ENCODE assay signal across 25 mouse cellular contexts in genomic region chr2:174708587-174708986, GRCm38 (mm10). TPM values are rescaled to one million over a fixed set of nuclear protein-coding genes. Genes with fewer than 3 reads are reported as not detected.
DNase-seq lines count a peak whose midpoint lies in the region; ATAC-seq and TF ChIP-seq lines count a peak whose summit lies in the region.
"Had no signal": no experiment of that assay in that cellular context is flagged by ENCODE, and none has a peak within 500 bp of the region (broad histone marks: within the 10 kb centered on the region; RNA-seq: fewer than 3 reads in every experiment).

No protein-coding gene starts in this region.

- no peak overlapping the region for H3K27ac ChIP-seq in left cerebral cortex, adult 2 months
- no peak overlapping the region for H3K27ac ChIP-seq in limb, embryonic 10.5 days
- H3K27ac ChIP-seq in stomach, postnatal 0 days (replicated peaks) = no peak overlapping the region
- H3K27ac ChIP-seq: embryonic facial prominence, embryonic 13.5 days; limb, embryonic 12.5 days; liver, embryonic 15.5 days; midbrain, embryonic 13.5 days had no signal

- no peak overlapping the region for H3K9ac ChIP-seq in stomach, postnatal 0 days (ENCODE audit: low read length)
- H3K9ac ChIP-seq: embryonic facial prominence, embryonic 13.5 days; limb, embryonic 12.5 days; liver, embryonic 15.5 days; lung, embryonic 14.5 days; midbrain, embryonic 13.5 days had no signal

- H3K27me3 ChIP-seq in limb, embryonic 10.5 days (ENCODE audit: low read depth, poor library complexity, severe bottlenecking) = no peaks in the 10 kb centered on the region
- H3K27me3 ChIP-seq in stomach, postnatal 0 days (ENCODE audit: control insufficient read depth, insufficient read depth, low read length) = no peaks in the 10 kb centered on the region
- H3K27me3 ChIP-seq: embryonic facial prominence, embryonic 13.5 days; limb, embryonic 12.5 days; liver, embryonic 15.5 days; megakaryocyte, embryonic 14.5 days; midbrain, embryonic 13.5 days had no signal

- H3K4me1 ChIP-seq in limb, embryonic 10.5 days = no peaks in the 10 kb centered on the region
- H3K4me1 ChIP-seq in stomach, postnatal 0 days (replicated peaks; ENCODE audit: control insufficient read depth, insufficient read depth) = no peaks in the 10 kb centered on the region
- H3K4me1 ChIP-seq: embryonic facial prominence, embryonic 13.5 days; limb, embryonic 12.5 days; liver, embryonic 15.5 days; megakaryocyte, embryonic 14.5 days; midbrain, embryonic 13.5 days had no signal

- no peaks in the 10 kb centered on the region for H3K36me3 ChIP-seq in limb, embryonic 10.5 days
- no peaks in the 10 kb centered on the region for H3K36me3 ChIP-seq in stomach, postnatal 0 days (ENCODE audit: control insufficient read depth, insufficient read depth, low read length)
- H3K36me3 ChIP-seq: embryonic facial prominence, embryonic 13.5 days; G1E; limb, embryonic 12.5 days; liver, embryonic 15.5 days; midbrain, embryonic 13.5 days had no signal

- 84% methylated on average over 4 of the region's 4 CpGs for WGBS in limb, embryonic 10.5 days
- WGBS in stomach, postnatal 0 days = 79% methylated on average over 4 of the region's 4 CpGs

- no peaks in the 10 kb centered on the region for H3K9me3 ChIP-seq in limb, embryonic 10.5 days (replicated peaks)
- no peaks in the 10 kb centered on the region for H3K9me3 ChIP-seq in stomach, postnatal 0 days (ENCODE audit: control insufficient read depth, low read length)
- H3K9me3 ChIP-seq: embryonic facial prominence, embryonic 13.5 days; limb, embryonic 12.5 days; liver, embryonic 15.5 days; megakaryocyte, embryonic 14.5 days; midbrain, embryonic 13.5 days had no signal

- TF ChIP-seq CTCF in left cerebral cortex, adult 2 months (IDR thresholded peaks at IDR 0.05) = peak; percentile 3; the same call in 1 of the 2 replicates
- TF ChIP-seq CTCF in stomach, postnatal 0 days (IDR thresholded peaks at IDR 0.05; ENCODE audit: low read depth) = 0 out of 2 replicates have a peak, but pooled peaks have one; percentile 9

- no peak for TF ChIP-seq EP300 in stomach, postnatal 0 days (optimal IDR thresholded peaks at IDR 0.05)

- DNase-seq in heart, adult 11 months = peak; percentile 76
- no peak for DNase-seq in heart, postnatal 4 days
- no peak for DNase-seq in left cerebral cortex, adult 2 months (ENCODE audit: extremely low spot score in 1 of 2, low spot score in 2 of 2)
- DNase-seq in left cerebral cortex, postnatal 4 days = no peak
- peak; percentile 23 for DNase-seq in limb, embryonic 10.5 days (ENCODE audit: low spot score)
- DNase-seq in stomach, postnatal 0 days (ENCODE audit: low spot score) = no peak
- no peak for DNase-seq in urinary bladder, postnatal 14 days (ENCODE audit: low spot score)
- DNase-seq: adrenal gland, adult 8-10 months; cerebellum, adult 9-10 months; gastrocnemius, postnatal 10 days; heart, postnatal 14 days; kidney, adult 11 months; kidney, postnatal 25 days; layer of hippocampus, postnatal 36 days; lung, embryonic 14.5 days; lung, postnatal 36 days; thymus, postnatal 14 days had no signal

- no peak overlapping the region for H3K4me3 ChIP-seq in left cerebral cortex, adult 2 months
- no peak overlapping the region for H3K4me3 ChIP-seq in limb, embryonic 10.5 days
- no peak overlapping the region for H3K4me3 ChIP-seq in stomach, postnatal 0 days (ENCODE audit: low read depth, low read length)
- H3K4me3 ChIP-seq: embryonic facial prominence, embryonic 13.5 days; limb, embryonic 12.5 days; liver, embryonic 15.5 days; megakaryocyte, embryonic 14.5 days; midbrain, embryonic 13.5 days had no signal

- no peak for ATAC-seq in stomach, postnatal 0 days (ENCODE audit: low FRiP score, low TSS enrichment)
- ATAC-seq: midbrain, embryonic 13.5 days had no signal

- intact Hi-C loops in left cerebral cortex, adult 2 months (cut with DNase I) = no loop called here
- intact Hi-C loops in left cerebral cortex, postnatal 4 days (cut with DNase I) = no loop called here

- no peak overlapping the region for H3K4me2 ChIP-seq in stomach, postnatal 0 days (replicated peaks; ENCODE audit: low read depth)
- H3K4me2 ChIP-seq: embryonic facial prominence, embryonic 13.5 days; limb, embryonic 12.5 days; liver, embryonic 15.5 days; lung, embryonic 14.5 days; midbrain, embryonic 13.5 days had no signal

RNA-seq across cellular contexts. Expression of gene Edn3, which starts 51.8 kb away (rescaled TPM):
- total RNA-seq in heart, postnatal 4 days (2021) = under 1 TPM; 0.19 to 0.23 TPM
- total RNA-seq in left cerebral cortex, adult 2 months (2021) = 1 to 10 TPM; 4.5 to 5.2 TPM
- total RNA-seq in left cerebral cortex, postnatal 4 days (2021) = 1 to 10 TPM; 4.7 to 5.0 TPM
- polyA plus RNA-seq in limb, embryonic 10.5 days (2016; fragmentation: Nextera tagmentation; extraction: Ambion mirVana) = 8.4 and 19.2 TPM in 2 replicates
- 11.2 and 13.0 TPM in 2 replicates for polyA plus RNA-seq in stomach, postnatal 0 days (2015; fragmentation: Nextera tagmentation; extraction: Ambion mirVana)
- total RNA-seq: monocyte, adult 5-6 weeks had no signal
- polyA plus RNA-seq: G1E; liver, adult 2 months had no signal

Comparison
In these comparisons a context has a peak if more than half of its experiments do, and no peak if none do; other contexts are left out.
1. DNase-seq: peak in heart, adult 11 months (single experiment) and limb, embryonic 10.5 days (single experiment); none in heart, postnatal 4 days (single experiment), left cerebral cortex, adult 2 months (0 of 2), left cerebral cortex, postnatal 4 days (single experiment), stomach, postnatal 0 days (single experiment) and urinary bladder, postnatal 14 days (single experiment).
2. RNA of gene Edn3, which starts 51.8 kb away (total RNA-seq): 4.5 to 5.2 TPM in left cerebral cortex, adult 2 months and 4.7 to 5.0 TPM in left cerebral cortex, postnatal 4 days; 0.19 to 0.23 TPM in heart, postnatal 4 days; every median in the first group is over 4 times any median in the second.